Mouse (Mus musculus) spleen, adult 2 months (tissue): ENCODE results near the gene Neurod1.

Source experiments
- CTCF ChIP-seq: fragments of 200-500 bp; IDR thresholded peaks from 2 replicates; pipeline ENCODE4 v1.5.1; 2011; ENCODE audit warnings: mild to moderate bottlenecking, inconsistent platforms; ENCODE audit not compliant: insufficient read depth, insufficient read length, insufficient replicate concordance; ENCODE audit errors: extremely low read depth
- POLR2A ChIP-seq: fragments of 200-500 bp; IDR thresholded peaks from 2 replicates; pipeline ENCODE4 v1.6.1; 2011; ENCODE audit warnings: low read depth, low read length, inconsistent platforms

DNA sequence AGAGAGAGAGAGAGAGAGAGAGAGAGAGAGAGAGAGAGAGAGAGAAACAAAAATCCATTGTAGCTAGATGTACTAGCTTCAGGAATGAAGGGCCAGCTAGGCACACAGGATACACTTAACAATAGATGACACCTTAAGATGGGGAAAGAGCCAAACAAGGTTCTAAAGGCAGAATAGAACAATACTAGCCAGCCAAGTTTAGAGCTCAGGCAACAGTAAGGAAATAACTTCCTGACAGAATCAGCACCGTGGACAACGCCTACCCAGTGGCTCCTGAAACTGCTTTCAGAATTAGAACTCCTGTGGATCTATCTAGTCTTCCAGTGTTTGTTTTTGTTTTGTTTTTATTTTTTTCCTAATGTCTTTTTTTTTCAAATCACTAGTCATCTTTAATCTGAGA is 4.0 kb upstream of the Neurod1 start:
- TF ChIP-seq CTCF: no peak
- no peak for TF ChIP-seq POLR2A
